Mouse (Mus musculus) large intestine, adult 2 months (tissue): ENCODE results near the gene Samd8. TPM values are rescaled to one million over a fixed set of nuclear protein-coding genes. Genes with fewer than 3 reads are reported as not detected.

Experiments
- DNase-seq: peaks from one replicate; pipeline ENCODE4 v3.0.0-alpha.2; 2012; ENCODE audit warnings: low read depth, low spot score
- WGBS: fragments of 180-500 bp; shearing (Covaris S2); methylation state at CpG from one replicate; pipeline ENCODE4 v1.1.7; 2018; 5-methylcytosine and 5-hydroxymethylcytosine counted together
- polyA plus RNA-seq: library from polyadenylated mRNA; depleted of rRNA; stranded (reverse); fragments of >200 nt; gene quantifications from 2 replicates; pipeline ENCODE4 v1.2.3, GENCODE M21; 2012

Gene Samd8
- polyA plus RNA-seq, 1 experiment: 7.0 TPM

DNA sequence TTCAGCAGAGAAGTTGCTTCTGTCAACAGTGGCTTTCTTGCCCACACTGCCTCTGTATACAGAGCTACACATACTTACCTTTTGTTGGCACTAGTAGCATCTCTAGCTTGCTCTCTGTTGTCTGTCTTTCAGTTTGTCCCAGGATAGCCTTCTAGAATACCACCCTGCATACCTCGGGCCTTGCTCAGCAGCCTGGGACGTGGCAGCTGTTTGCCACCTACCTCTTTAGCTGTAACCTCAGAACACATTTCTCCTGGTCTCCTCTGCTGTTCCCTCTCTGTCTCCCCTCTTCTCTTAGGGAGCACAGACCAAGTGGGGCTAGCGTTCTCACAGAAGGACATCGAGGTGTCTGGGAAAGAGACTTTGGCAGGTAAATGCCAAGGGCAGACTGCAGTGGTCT is 7.9 kb upstream of the Samd8 start:
- 92% methylated on average over 4 of the region's 4 CpGs for WGBS
- no peak for DNase-seq

DNA sequence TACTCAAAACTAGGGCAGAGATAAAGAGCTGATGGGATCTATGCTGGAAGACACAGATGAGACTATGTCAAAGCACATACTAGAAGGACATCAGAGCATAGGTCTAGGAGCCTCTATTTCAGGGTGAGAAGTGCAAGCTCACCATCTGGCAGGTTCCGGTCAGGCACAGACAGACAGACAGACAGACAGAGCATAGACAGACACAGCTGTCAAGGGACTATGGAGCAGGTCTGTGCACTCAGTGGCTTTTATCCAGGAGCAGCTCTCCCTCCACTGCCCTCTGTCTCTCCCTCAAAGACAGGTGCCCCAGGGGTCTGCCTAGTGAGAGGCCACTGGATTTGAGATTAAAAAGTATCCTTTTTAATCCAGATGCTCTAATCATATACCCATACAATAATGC is 6.2 kb upstream of the Samd8 start:
- DNase-seq: no peak
- 96% methylated on average over 1 of the region's 1 CpGs for WGBS

DNA sequence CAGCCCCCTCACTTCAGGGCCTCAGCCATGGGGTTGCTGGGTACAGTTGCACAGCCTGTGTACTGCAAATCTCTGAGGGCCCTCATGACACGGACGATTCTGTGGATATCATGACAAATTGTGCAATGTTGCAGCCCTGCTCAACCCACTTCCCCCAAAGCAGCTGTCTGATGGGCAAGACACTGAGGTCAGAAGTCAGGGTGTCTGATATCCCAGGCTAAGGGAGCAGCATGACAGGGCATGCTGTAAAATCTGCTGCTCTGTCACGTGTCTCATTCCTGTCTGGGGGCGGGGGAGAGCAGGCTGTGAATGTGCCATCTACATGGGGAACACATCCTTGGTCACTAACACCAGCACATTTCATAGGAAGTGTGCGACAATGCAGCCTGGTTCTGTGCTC is 5.2 kb upstream of the Samd8 start:
- DNase-seq: no peak
- 62% methylated on average over 5 of the region's 5 CpGs for WGBS

DNA sequence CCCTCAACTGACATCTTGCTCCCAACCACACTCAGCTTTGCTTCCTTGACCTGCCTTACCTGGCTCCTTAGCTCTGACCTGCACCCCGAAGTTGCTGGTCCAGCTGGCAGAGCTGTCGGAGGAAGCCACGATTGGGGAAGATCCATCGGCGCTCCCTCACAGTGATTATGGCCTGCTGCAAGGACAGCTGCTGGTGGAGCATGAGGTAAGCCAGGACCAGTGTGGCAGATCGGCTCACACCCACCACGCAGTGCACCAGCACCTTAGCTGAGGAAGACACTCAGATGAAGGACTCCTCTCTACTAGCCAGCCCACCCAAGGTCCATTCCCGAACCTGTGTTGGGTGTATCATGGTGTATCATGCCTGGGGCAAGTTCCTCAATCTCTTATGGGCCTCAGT is 4.1 kb upstream of the Samd8 start:
- WGBS: 90% methylated on average over 8 of the region's 8 CpGs
- DNase-seq: no peak

DNA sequence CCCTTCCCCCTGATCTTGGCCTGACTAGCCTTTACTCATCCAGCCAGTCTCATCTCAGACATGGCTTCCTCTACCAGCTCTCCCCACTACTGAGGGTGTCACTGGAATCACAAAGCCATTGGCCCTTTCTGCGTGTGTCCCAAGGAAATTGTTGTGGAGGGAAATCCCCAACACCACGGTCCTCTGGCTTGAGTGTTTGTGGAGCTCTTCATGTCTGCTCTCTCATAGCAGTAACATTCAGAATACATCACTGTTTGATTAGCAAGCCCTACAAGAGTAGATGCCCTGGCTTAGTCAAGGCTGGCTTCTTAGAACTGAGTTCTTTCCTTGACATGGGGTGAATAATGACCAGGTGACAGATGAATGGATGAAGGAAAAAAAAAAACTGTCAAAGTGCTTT is 3.5 kb upstream of the Samd8 start:
- 47% methylated on average over 2 of the region's 2 CpGs for WGBS
- DNase-seq: no peak

DNA sequence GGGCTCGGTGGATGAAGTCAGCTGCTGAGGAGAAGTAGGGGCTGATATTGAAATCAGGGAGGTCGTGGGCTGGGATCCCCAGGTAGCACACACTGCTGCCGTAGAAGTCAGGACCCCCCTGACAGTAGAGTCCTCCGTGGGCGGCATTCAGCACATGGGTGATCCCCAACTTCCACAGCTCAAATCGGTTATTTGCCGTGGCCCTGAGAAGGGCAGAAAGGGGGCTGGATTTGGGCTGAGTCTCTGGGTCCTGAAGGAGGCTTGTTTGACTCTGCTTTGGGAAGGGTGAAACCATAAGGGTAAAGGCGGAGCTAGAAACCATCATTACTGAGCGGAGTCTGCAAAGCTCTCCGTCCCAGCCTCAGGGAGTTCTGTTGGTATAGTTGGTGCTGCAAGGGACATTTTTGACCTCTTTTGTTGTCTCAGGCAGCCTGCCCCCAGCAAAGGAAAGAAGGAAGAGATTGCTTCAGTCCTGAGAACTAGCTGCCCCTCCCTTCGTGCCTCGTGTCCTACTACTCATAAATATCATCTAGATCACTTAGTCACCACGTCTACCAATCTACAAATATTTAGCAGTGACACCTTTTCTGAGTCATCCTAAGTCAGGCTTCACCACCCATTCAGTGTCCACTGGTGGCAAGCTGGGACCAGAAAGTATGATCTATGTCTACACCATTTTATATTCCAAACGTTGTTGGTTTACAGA is 2.7 kb upstream of the Samd8 start:
- DNase-seq: peak; percentile 8
- WGBS: 65% methylated on average over 14 of the region's 14 CpGs

DNA sequence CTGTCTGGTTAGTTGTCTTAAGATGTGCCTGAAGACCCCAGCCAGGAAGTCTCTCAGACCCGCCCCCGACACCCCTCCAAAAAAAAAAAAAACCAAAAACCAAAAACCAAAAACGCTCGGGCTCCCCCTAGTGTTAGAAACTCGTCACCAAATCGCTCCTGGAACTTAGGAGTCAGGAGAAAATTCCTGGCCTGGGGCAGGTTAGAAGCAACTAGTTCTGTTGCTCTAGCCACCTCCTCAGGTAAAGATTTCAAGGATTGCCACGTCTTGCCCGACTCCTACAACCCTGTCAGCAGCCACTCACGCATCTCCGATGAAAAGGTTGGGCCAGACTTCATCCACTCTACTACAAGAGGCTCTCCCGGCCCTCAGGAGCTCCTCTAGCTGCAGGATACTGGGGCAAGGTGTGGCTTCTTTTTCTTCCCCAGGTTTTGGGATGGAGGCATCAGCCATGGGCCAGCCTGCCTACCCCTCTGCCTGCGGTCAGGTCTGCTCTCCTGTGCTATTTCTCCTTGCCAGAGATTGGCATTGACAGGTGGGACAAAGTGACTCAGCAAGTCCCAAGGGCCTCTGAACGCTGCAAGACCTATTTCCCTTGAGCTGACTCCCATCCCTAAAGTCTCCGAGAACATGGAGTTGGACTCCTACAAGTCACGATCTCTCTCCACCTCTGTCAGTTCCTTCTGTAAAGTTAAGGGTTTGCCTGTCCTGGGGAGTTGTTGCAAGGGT is 2.0 kb upstream of the Samd8 start:
- WGBS: 43% methylated on average over 15 of the region's 15 CpGs

DNA sequence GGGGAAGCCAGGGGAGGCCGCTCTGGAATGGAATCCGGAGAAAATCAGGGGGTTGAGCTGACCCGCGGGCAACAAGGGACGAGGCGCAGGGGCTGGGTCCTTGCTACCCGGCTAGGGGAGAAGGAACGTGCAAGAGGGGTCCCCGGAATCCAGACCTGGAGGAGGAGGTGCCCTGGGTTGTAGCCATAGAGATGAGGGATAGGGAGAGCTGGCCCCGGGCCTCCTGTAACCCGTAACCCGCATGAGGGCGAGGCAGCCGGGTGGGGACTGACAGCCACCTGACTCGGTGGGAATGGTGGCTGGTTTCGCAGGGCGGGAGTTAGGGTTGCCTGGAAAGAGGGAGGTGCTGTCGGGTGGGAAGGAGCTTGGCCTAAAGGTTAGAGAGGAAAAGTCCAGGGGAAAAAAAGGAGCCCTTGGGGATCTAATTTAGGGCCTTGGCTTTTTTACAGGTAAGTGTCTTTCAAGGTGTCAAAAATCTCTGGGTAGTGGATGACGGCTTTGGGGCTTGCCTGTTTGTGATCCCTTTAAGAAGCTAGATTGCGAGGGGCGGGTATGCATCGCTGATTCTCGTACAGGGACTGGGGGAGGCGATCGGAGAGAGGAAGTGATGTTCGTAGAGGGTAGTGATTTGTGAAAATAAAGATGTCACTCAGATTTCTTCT is 681 bp downstream of the Samd8 start, which contains the start of gene Dusp13:
TSS of gene Dusp13 (minus strand) at position 301 of the 662 bp plus-strand sequence.
- WGBS: under 1% methylated on average over 26 of the region's 26 CpGs
- peak; percentile 39 for DNase-seq

More for the DNA sequence above, 2.0 kb upstream of the Samd8 start:
- DNase-seq: peak; percentile 14

DNA sequence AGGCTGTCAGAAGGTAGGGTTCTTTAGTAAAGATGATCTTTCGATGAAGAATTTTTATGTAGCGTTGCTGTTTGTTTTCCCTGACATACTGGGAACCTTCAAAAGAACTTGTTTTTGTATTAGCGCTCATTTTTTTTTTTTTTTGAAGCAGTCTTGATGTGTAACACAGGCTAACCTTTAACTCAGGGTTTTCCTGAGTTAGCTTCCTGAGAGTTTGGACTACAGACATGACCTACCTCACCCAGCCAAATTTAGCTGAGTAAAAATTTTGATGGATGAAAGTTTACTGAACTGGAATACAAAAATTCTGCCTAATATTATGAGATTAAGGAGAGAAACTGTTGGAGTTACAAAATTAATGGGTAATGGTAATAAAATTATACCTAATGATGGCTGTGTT is 2.1 kb downstream of the Samd8 start:
- WGBS: 92% methylated on average over 3 of the region's 3 CpGs
- no peak for DNase-seq

DNA sequence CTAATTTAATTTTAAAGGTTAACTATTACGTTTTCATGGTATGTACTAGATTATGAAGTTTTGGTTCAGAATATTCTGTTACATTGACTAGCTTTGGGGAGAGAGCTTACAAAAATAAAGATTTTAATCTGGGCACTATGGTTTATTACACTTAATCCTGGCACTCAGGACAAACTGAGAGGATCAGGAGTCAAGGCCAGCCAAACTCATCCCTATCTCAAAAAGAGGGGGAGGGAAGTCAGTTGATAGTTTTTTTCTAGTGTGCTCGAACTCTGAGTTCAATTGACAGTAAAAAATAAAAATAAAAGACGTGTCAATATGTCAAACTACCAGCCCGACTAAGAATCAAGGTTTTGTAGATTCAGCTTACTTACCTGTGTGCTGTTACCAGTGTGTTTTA is 3.0 kb downstream of the Samd8 start:
- DNase-seq: no peak
- 79% methylated on average over 4 of the region's 4 CpGs for WGBS

DNA sequence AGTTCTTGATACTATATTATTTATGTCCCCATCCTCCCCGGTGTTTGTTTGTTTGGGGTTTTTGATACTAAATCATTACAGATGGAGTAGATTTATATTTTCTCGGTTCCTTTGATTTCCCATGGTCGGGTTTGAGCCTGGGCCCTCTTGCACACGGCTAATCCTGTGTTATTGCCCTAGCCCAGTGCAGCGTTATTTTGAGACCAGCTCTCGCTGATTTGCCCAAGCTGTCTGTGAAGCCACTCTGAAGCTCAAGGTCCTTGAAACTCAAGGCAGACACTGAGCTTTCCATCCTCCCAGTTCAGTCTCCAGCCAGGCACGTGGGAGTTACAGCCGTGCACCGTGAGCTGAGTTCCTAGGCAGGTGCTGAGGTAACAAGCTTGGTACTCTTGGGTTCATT is 11.2 kb downstream of the Samd8 start:
- 89% methylated on average over 9 of the region's 9 CpGs for WGBS

DNA sequence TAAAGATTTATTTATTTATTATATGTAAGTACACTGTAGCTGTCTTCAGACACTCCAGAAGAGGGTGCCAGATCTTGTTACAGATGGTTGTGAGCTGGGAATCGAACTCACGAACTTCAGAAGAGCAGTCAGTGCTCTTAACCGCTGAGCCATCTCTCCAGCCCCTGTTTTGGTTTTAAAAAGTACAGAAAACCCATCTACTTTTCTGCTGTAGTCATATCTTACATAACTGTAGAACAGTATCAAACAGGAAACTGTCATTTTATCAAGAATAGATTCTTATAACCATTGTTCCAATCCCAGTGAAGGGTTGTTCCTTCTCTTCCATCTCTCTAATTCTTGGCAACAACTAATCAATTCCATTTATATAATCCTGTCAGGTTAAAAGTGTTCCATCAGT is 13.4 kb downstream of the Samd8 start:
- 91% methylated on average over 3 of the region's 3 CpGs for WGBS
- no peak for DNase-seq

More for the DNA sequence above, 11.2 kb downstream of the Samd8 start:
- DNase-seq: no peak

DNA sequence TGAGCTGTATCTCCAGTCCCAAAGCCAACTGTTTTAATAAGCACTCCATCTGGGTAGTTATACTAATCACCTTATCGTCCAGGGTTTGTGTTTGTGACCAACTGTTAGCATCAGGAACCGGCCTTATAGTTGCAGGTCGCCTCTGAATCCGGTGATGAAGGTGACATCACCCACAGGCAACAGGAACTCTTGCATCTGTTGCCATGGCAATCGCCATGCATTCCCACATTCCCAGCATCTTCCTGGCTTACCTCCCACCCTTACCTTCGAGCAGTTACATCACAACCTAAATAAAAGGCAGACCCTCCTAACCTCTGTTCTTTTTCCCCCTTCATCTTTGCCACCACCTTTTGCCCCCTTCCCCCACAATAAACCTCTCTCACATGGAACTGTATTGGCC is 14.3 kb downstream of the Samd8 start:
- 93% methylated on average over 6 of the region's 6 CpGs for WGBS
- DNase-seq: no peak

DNA sequence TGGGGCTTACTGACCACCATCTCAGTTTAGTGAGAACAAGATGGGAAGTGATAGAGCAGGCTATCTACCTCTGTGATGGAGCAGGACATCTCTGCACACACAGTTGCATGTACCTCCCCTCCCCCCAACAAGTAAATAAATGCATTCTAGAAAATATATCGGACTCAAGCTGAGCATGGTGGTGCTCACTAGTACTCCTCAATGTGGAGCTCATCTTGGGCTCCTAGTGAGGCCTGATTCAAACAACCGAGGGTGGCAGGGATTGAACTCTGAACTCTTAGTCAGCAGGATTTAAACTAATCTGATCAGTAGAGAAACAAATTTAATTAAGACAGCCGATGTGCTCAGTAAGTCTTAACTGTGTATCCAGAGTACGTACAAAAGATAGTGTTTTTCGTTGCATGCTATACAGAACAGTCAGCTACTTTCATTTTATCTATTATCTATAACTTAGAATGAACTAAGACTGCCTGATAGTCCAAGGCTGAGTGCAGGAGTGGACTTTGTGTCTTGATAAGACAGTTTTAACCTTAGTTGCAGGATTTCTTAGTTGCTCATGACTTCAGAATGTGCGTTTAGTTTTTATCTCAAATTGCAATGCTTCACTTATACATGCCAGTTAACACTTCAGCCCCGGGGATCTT is 15.5 kb downstream of the Samd8 start:
- no peak for DNase-seq
- 68% methylated on average over 7 of the region's 7 CpGs for WGBS

DNA sequence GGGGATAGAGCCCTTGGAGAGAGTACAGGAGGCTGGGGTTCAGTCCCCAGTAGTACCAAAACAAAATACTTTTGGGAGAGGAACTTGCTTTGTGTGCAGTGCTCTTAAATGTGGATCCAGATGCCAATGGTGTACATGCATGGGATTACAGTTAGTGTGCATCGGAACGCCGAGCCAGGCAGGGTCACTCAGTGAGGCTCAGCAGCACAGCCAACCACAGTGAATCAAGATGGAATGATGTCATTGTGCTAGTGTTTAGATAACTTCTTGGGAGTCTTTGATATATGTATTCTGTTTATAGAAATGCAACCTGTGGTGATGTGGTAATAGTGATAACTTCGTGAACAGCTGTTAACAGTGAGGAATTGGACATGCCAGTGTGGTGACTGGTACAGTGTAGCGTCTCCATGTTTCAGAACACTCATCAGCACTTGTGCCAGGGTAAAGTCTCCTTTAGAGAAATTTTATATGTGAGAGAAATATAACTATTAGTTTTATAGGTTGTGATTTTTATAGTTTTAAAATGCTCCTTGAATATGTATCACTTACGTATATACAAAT is 16.1 kb downstream of the Samd8 start:
- DNase-seq: no peak
- 90% methylated on average over 6 of the region's 6 CpGs for WGBS

DNA sequence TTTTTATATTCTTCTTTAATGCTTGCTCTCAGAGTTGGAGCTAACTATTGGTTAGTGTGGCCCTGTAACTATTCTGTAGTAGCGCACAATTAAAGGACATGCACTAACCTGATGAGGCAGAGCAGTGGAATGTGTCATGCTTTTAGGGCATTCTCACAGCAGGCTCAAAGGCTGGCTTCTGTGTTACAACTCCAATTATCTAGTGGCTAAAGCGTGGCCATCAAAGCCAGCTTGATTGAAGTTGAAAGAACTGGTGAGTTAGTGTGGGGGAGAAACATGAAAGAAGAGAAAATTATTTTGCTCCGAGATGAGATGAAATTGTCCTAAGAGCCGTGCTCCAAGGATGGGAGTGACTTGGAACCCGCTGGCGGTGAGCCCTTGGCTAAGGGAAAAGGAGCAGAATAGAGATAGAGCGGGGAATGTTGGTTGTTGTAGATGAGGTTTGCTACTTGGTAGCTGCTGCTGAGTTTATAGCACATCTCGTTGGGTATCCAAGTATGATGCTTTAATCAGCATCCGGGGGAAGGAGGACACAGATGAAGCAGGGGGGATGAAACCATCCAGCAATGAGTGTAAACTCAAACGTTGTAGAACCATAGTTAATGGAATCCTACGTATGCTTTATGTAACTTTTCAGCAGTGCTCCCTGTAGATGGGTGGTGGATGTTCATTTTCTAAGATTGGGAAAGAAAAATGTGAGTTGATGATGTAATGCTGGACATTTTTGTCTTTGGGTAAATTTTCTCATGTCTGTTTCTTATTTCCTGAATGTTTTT is 22.4 kb downstream of the Samd8 start:
- 89% methylated on average over 11 of the region's 11 CpGs for WGBS
- DNase-seq: no peak

DNA sequence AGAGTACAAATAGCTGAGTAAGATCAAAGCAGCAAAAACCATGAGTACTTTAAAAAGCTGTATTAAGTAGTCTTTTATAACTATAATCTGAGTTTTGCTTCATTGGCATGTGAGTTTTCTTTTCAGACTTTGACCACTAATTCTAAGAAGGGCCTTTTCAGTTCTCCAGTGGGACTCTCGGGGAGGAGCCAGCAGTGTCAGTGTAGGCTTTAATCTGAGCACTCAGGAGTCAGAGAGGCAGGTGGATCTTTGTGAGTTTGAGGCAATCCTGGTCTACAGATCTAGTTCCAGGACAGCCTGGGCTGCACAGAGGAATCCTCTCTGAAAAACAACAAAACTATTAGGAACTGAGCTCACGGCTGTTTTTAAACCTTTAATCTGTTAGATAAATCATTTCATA is 23.6 kb downstream of the Samd8 start:
- 75% methylated on average over 2 of the region's 2 CpGs for WGBS
- DNase-seq: no peak

DNA sequence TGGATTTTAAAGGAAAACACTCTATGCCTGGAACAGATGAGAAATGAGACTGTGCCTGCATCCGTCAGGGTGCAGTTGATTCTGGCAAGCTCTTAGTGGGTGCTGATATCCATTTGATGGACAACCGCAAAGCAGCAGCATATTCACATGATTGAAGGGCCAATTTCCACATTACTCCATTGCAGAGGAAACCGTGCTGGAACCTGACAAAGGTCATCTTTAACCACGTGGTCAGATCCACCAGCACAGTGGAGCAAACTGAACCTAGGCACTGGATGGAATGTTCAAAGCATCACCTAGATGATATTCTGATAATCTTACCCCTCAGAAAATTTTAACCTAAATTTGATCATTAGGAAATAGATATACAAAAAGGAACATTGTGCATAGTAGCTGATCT is 25.9 kb downstream of the Samd8 start:
- no peak for DNase-seq
- WGBS: 91% methylated on average over 4 of the region's 4 CpGs

DNA sequence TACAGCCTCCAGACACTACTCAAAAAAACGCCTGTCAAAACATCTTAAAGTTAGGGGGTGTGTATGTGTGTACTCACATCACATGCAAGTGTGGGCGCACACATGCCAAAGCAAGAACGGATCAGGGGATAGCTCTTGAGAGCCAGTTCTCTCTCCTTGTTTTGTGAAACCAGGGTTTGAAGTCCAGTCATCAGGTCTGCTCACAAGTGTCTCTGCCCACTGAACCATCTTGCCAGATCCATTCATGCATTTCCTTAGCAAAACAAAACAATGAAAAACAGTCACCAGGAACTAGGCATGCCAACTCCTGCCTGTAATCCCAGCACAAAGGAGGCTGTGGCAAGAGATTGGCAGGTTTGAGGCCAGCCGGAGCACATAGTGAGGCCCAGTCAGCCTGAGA is 36.2 kb downstream of the Samd8 start:
- DNase-seq: no peak
- 92% methylated on average over 4 of the region's 4 CpGs for WGBS
